8 mouse cellular contexts compared by ENCODE assay signal in the genomic region with DNA sequence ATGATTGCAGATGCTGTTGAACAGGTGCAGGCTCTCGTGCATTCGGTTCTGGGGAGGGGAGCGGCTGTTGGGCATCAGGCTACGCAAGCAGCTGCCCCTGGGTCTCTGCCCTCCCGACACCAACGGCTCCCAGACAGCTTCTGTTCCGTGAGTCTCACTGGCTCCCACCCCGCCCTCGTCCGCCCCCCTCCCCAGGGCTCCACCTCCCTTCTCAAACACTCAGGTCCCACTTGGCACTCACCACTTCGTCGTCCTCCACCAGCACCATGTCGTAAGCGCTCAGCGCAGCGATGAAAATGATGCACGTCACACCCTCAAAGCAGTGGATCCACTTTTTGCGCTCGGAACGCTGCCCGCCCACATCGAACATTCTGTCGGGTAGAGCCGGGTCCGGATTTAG. TPM values are rescaled to one million over a fixed set of nuclear protein-coding genes. Genes with fewer than 3 reads are reported as not detected.
A peak's percentile ranks its signal among the peaks of the same experiment; 100 is the strongest.
DNase-seq lines count a peak whose midpoint lies in the region; ATAC-seq lines count a peak whose summit lies in the region.

No protein-coding gene starts in this region.

- peaks cover 20% of the 10 kb centered on the region for H3K4me1 ChIP-seq in liver, embryonic 12.5 days
- peaks cover 8% of the 10 kb centered on the region for H3K4me1 ChIP-seq in stomach, embryonic 14.5 days (ENCODE audit: control insufficient read depth, insufficient read depth, low read length)

- ATAC-seq in CD4-positive, CD25-positive, alpha-beta regulatory T cell, adult 4 months, result no peak
- no peak for ATAC-seq in liver, embryonic 12.5 days
- ATAC-seq in stomach, embryonic 14.5 days (ENCODE audit: insufficient number of reproducible peaks, insufficient read depth, low FRiP score, low read depth), result peak; percentile 14; the same call in 1 of the 2 replicates

- peak overlapping the region; percentile 31 for H3K4me3 ChIP-seq in liver, embryonic 12.5 days
- H3K4me3 ChIP-seq in stomach, embryonic 14.5 days (ENCODE audit: low read depth, low read length), result peak overlapping the region; percentile 19

- H3K27me3 ChIP-seq in liver, embryonic 12.5 days (replicated peaks), result peaks cover 81% of the 10 kb centered on the region
- H3K27me3 ChIP-seq in stomach, embryonic 14.5 days (ENCODE audit: control insufficient read depth, insufficient read depth, low read length), result peaks cover 26% of the 10 kb centered on the region

- no peak overlapping the region for H3K9ac ChIP-seq in liver, embryonic 12.5 days
- H3K9ac ChIP-seq in stomach, embryonic 14.5 days (replicated peaks; ENCODE audit: low read depth, low read length), result no peak overlapping the region

- DNase-seq in CD4-positive, CD25-positive, alpha-beta regulatory T cell, adult 2 months (ENCODE audit: low read depth, low spot score), result peak; percentile 68
- DNase-seq in right cerebral cortex, postnatal 4 days, result peak; percentile 44
- DNase-seq in right cerebral cortex, postnatal 25 days, result no peak
- no peak for DNase-seq in urinary bladder, postnatal 14 days (ENCODE audit: low spot score)
- DNase-seq in spleen, adult 12 weeks (ENCODE audit: low spot score), result no peak

- no peaks in the 10 kb centered on the region for H3K9me3 ChIP-seq in liver, embryonic 12.5 days (replicated peaks)
- no peaks in the 10 kb centered on the region for H3K9me3 ChIP-seq in stomach, embryonic 14.5 days (ENCODE audit: control insufficient read depth, low read depth, low read length)

- 4% methylated on average over 25 of the region's 25 CpGs for WGBS in liver, embryonic 12.5 days (ENCODE audit: insufficient replicate concordance)
- WGBS in stomach, embryonic 14.5 days, result 3% methylated on average over 25 of the region's 25 CpGs

- H3K36me3 ChIP-seq in liver, embryonic 12.5 days, result no peaks in the 10 kb centered on the region
- no peaks in the 10 kb centered on the region for H3K36me3 ChIP-seq in stomach, embryonic 14.5 days (ENCODE audit: control insufficient read depth, insufficient read depth, low read length)

- no peak overlapping the region for H3K27ac ChIP-seq in liver, embryonic 12.5 days
- no peak overlapping the region for H3K27ac ChIP-seq in stomach, embryonic 14.5 days (ENCODE audit: low read length)

- H3K4me2 ChIP-seq in liver, embryonic 12.5 days, result peak overlapping the region; percentile 58
- H3K4me2 ChIP-seq in stomach, embryonic 14.5 days (replicated peaks; ENCODE audit: low read depth, low read length), result peak overlapping the region; percentile 49

RNA-seq across cellular contexts. Expression of gene Gnat1, which starts 3.2 kb away (rescaled TPM):
- polyA plus RNA-seq in CD4-positive, CD25-positive, alpha-beta regulatory T cell, adult 4 months (2017; shearing (Covaris generic)), result 1 to 10 TPM in 1 of 2 experiments, not detected in 1; 1.6 TPM
- polyA plus RNA-seq in liver, embryonic 12.5 days (2016; fragmentation: Nextera tagmentation; extraction: Ambion mirVana), result 1.9 and 2.4 TPM in 2 replicates
- 1.8 and 2.4 TPM in 2 replicates for polyA plus RNA-seq in stomach, embryonic 14.5 days (2014; fragmentation: Nextera tagmentation; extraction: Ambion mirVana)

RNA-seq across cellular contexts. Expression of gene Slc38a3, which starts 7.0 kb away (rescaled TPM):
- not detected for polyA plus RNA-seq in CD4-positive, CD25-positive, alpha-beta regulatory T cell, adult 4 months (2017; shearing (Covaris generic))
- 2.8 and 3.3 TPM in 2 replicates for polyA plus RNA-seq in liver, embryonic 12.5 days (2016; fragmentation: Nextera tagmentation; extraction: Ambion mirVana)
- polyA plus RNA-seq in stomach, embryonic 14.5 days (2014; fragmentation: Nextera tagmentation; extraction: Ambion mirVana), result 3.7 and 7.1 TPM in 2 replicates

RNA-seq across cellular contexts. Expression of gene Sema3f, which starts 34.0 kb away (rescaled TPM):
- polyA plus RNA-seq in CD4-positive, CD25-positive, alpha-beta regulatory T cell, adult 4 months (2017; shearing (Covaris generic)), result not detected
- polyA plus RNA-seq in liver, embryonic 12.5 days (2016; fragmentation: Nextera tagmentation; extraction: Ambion mirVana), result 3.9 and 4.2 TPM in 2 replicates
- polyA plus RNA-seq in stomach, embryonic 14.5 days (2014; fragmentation: Nextera tagmentation; extraction: Ambion mirVana), result 30.2 and 33.2 TPM in 2 replicates

RNA-seq across cellular contexts. Expression of gene Gnai2, which starts 41.1 kb away (rescaled TPM):
- 100 to 1,000 TPM; 120 to 139 TPM for polyA plus RNA-seq in CD4-positive, CD25-positive, alpha-beta regulatory T cell, adult 4 months (2017; shearing (Covaris generic))
- polyA plus RNA-seq in liver, embryonic 12.5 days (2016; fragmentation: Nextera tagmentation; extraction: Ambion mirVana), result 206 and 210 TPM in 2 replicates
- polyA plus RNA-seq in stomach, embryonic 14.5 days (2014; fragmentation: Nextera tagmentation; extraction: Ambion mirVana), result 359 TPM in 2 replicates

Comparison
In these comparisons a context has a peak if more than half of its experiments do, and no peak if none do; other contexts are left out.
1. DNase-seq: peak in CD4-positive, CD25-positive, alpha-beta regulatory T cell, adult 2 months (single experiment) and right cerebral cortex, postnatal 4 days (single experiment); none in right cerebral cortex, postnatal 25 days (single experiment), urinary bladder, postnatal 14 days (single experiment) and spleen, adult 12 weeks (single experiment).